Mouse (Mus musculus): Measurements from ENCODE around the gene C8b.

- no peak for TF ChIP-seq CTCF (IDR thresholded peaks at IDR 0.05; ENCODE audit: control insufficient read depth, insufficient read depth, insufficient read length)
- TF ChIP-seq CEBPB (IDR thresholded peaks at IDR 0.05; ENCODE audit: low read depth): no peak
- TF ChIP-seq USF1 (IDR thresholded peaks at IDR 0.05; ENCODE audit: low read depth): no peak
- TF ChIP-seq MAX (IDR thresholded peaks at IDR 0.05): no peak
- TF ChIP-seq MYOG (IDR thresholded peaks at IDR 0.05; ENCODE audit: control insufficient read depth, extremely low read depth, insufficient read length): no peak
Observed at GRCm38 (mm10) chr4:104824381-104825077, 58.4 kb downstream of the C8b start.

Data from C2C12 (cell line).